Mouse (Mus musculus) ES-Bruce4 (cell line): ENCODE measurements around the gene Bola1.

Source experiments
- CTCF ChIP-seq: IDR thresholded peaks from one replicate; pipeline ENCODE4 v1.8.1; 2011; ENCODE audit warnings: low read depth, low read length
- EP300 ChIP-seq: IDR thresholded peaks from 2 replicates; pipeline ENCODE4 v1.6.1; 2011; ENCODE audit warnings: low read depth, low read length; ENCODE audit not compliant: insufficient read depth
- POLR2A ChIP-seq: IDR thresholded peaks from one replicate; pipeline ENCODE4 v1.8.1; 2011; ENCODE audit warnings: low read length; ENCODE audit not compliant: insufficient read depth

DNA sequence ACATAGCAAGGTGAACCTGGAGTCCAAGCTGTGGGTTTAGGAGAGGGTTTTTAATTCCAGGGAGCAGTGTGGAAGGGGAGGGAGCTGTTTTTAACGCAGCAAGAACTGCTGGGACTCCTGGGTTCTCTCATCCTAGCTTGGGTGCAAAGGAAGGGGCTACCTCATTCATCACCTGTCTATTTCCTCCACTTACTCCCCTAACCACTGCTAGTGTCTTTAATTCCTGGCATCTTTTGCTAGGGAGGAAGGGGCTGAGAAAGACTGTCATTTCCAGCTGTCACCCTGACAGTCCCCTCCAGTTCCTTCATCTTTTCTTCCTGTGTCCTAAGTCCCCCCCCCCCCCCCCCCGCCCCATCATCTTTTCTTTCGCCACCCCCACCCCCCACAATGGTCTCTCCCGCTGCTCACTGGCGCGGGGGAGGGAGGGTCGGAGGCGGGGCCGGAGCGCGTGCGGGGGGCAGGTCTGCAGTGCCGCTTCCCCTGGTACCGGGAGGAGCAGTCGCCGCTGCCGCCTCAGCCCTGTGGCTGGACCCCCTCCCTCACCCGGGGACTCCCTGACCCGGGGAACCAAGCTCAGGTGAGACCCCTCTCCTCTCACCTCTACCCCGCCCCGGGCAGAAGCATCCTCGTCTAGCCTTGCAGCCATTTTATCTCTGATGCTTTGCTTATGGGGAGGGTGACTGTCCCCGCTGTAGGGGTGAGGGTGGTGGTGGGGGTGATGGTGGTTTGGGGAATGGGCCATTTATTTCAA is 38.6 kb downstream of the Bola1 start, which contains the start of gene Sv2a:
- TF ChIP-seq CTCF: no peak
- no peak for TF ChIP-seq EP300
- no peak for TF ChIP-seq POLR2A
